Mouse (Mus musculus): ENCODE measurements at regions not wholly inside any gene's neighbourhood (a gene's known extent, or its start where the extent isn't known, plus 50 kb on each side); places are given as distances from the start of the nearest gene placed in this dataset.

GRCm38 (mm10) chr14:46172875-46173324, 206.3 kb upstream of the Gm15217 start:
- WGBS (ENCODE audit: insufficient replicate concordance) = 68% methylated on average over 6 of the region's 6 CpGs
- no peaks in the 10 kb centered on the region for H3K27me3 ChIP-seq (ENCODE audit: control insufficient read depth, insufficient read depth, low read length)
- H3K9ac ChIP-seq (ENCODE audit: low read depth, low read length) = no peak overlapping the region
- no peaks in the 10 kb centered on the region for H3K36me3 ChIP-seq (ENCODE audit: control insufficient read depth, insufficient read depth, low read length)
- no peak overlapping the region for H3K4me3 ChIP-seq (ENCODE audit: low read depth, low read length)
- no peak for ATAC-seq (replicated peaks; ENCODE audit: insufficient number of reproducible peaks, low FRiP score, low TSS enrichment)
- no peak overlapping the region for H3K4me2 ChIP-seq
- H3K9me3 ChIP-seq (replicated peaks; ENCODE audit: control insufficient read depth, low read length) = no peaks in the 10 kb centered on the region
- H3K4me1 ChIP-seq (ENCODE audit: control insufficient read depth, insufficient read depth, low read length) = no peaks in the 10 kb centered on the region
- no peak overlapping the region for H3K27ac ChIP-seq (ENCODE audit: low read depth, low read length)

GRCm38 (mm10) chr14:46174386-46174785, 204.8 kb upstream of the Gm15217 start:
- Histone ChIP-seq H3K27me3 (ENCODE audit: control insufficient read depth, insufficient read depth, low read length) (no peaks in the 10 kb centered on the region), H3K4me2 (no peak overlapping the region), H3K27ac (ENCODE audit: low read depth, low read length) (no peak overlapping the region), H3K9me3 (replicated peaks; ENCODE audit: control insufficient read depth, low read length) (no peaks in the 10 kb centered on the region), H3K4me1 (ENCODE audit: control insufficient read depth, insufficient read depth, low read length) (no peaks in the 10 kb centered on the region), H3K4me3 (ENCODE audit: low read depth, low read length) (no peak overlapping the region), H3K9ac (ENCODE audit: low read depth, low read length) (no peak overlapping the region), H3K36me3 (ENCODE audit: control insufficient read depth, insufficient read depth, low read length) (no peaks in the 10 kb centered on the region)
- no peak for ATAC-seq (replicated peaks; ENCODE audit: insufficient number of reproducible peaks, low FRiP score, low TSS enrichment)
- WGBS (ENCODE audit: insufficient replicate concordance) = 47% methylated on average over 5 of the region's 5 CpGs

- WGBS (ENCODE audit: insufficient replicate concordance) = 79% methylated on average over 15 of the region's 15 CpGs
- no peak overlapping the region for H3K27ac ChIP-seq (ENCODE audit: low read depth, low read length)
- H3K9me3 ChIP-seq (replicated peaks; ENCODE audit: control insufficient read depth, low read length) = no peaks in the 10 kb centered on the region
- no peaks in the 10 kb centered on the region for H3K36me3 ChIP-seq (ENCODE audit: control insufficient read depth, insufficient read depth, low read length)
- no peaks in the 10 kb centered on the region for H3K4me1 ChIP-seq (ENCODE audit: control insufficient read depth, insufficient read depth, low read length)
- H3K27me3 ChIP-seq (ENCODE audit: control insufficient read depth, insufficient read depth, low read length) = no peaks in the 10 kb centered on the region
- ATAC-seq (replicated peaks; ENCODE audit: insufficient number of reproducible peaks, low FRiP score, low TSS enrichment) = no peak
- H3K9ac ChIP-seq (ENCODE audit: low read depth, low read length) = no peak overlapping the region
- H3K4me3 ChIP-seq (ENCODE audit: low read depth, low read length) = no peak overlapping the region
- H3K4me2 ChIP-seq = no peak overlapping the region
Observed at GRCm38 (mm10) chr14:46175291-46176216, 203.7 kb upstream of the Gm15217 start.

GRCm38 (mm10) chr14:46179024-46179423, 200.2 kb upstream of the Gm15217 start:
- no peaks in the 10 kb centered on the region for H3K4me1 ChIP-seq (ENCODE audit: control insufficient read depth, insufficient read depth, low read length)
- H3K36me3 ChIP-seq (ENCODE audit: control insufficient read depth, insufficient read depth, low read length) = no peaks in the 10 kb centered on the region
- H3K9me3 ChIP-seq (replicated peaks; ENCODE audit: control insufficient read depth, low read length) = no peaks in the 10 kb centered on the region
- no peak overlapping the region for H3K9ac ChIP-seq (ENCODE audit: low read depth, low read length)
- H3K4me2 ChIP-seq = no peak overlapping the region
- ATAC-seq (replicated peaks; ENCODE audit: insufficient number of reproducible peaks, low FRiP score, low TSS enrichment) = no peak
- 84% methylated on average over 1 of the region's 1 CpGs for WGBS (ENCODE audit: insufficient replicate concordance)
- no peaks in the 10 kb centered on the region for H3K27me3 ChIP-seq (ENCODE audit: control insufficient read depth, insufficient read depth, low read length)
- no peak overlapping the region for H3K27ac ChIP-seq (ENCODE audit: low read depth, low read length)
- no peak overlapping the region for H3K4me3 ChIP-seq (ENCODE audit: low read depth, low read length)

- Histone ChIP-seq H3K27ac (ENCODE audit: low read depth, low read length) (no peak overlapping the region), H3K4me2 (no peak overlapping the region), H3K4me3 (ENCODE audit: low read depth, low read length) (no peak overlapping the region), H3K9me3 (replicated peaks; ENCODE audit: control insufficient read depth, low read length) (no peaks in the 10 kb centered on the region), H3K9ac (ENCODE audit: low read depth, low read length) (no peak overlapping the region), H3K4me1 (ENCODE audit: control insufficient read depth, insufficient read depth, low read length) (no peaks in the 10 kb centered on the region), H3K27me3 (ENCODE audit: control insufficient read depth, insufficient read depth, low read length) (no peaks in the 10 kb centered on the region), H3K36me3 (ENCODE audit: control insufficient read depth, insufficient read depth, low read length) (no peaks in the 10 kb centered on the region)
- WGBS (ENCODE audit: insufficient replicate concordance) = 59% methylated on average over 8 of the region's 8 CpGs
- ATAC-seq (replicated peaks; ENCODE audit: insufficient number of reproducible peaks, low FRiP score, low TSS enrichment) = no peak
Observed at GRCm38 (mm10) chr14:46191639-46192399, 187.4 kb upstream of the Gm15217 start.

GRCm38 (mm10) chr14:46193577-46193976, 185.6 kb upstream of the Gm15217 start:
- Histone ChIP-seq H3K27me3 (ENCODE audit: control insufficient read depth, insufficient read depth, low read length) (no peaks in the 10 kb centered on the region), H3K9ac (ENCODE audit: low read depth, low read length) (no peak overlapping the region), H3K27ac (ENCODE audit: low read depth, low read length) (no peak overlapping the region), H3K4me1 (ENCODE audit: control insufficient read depth, insufficient read depth, low read length) (no peaks in the 10 kb centered on the region), H3K4me3 (ENCODE audit: low read depth, low read length) (no peak overlapping the region), H3K36me3 (ENCODE audit: control insufficient read depth, insufficient read depth, low read length) (no peaks in the 10 kb centered on the region), H3K9me3 (replicated peaks; ENCODE audit: control insufficient read depth, low read length) (no peaks in the 10 kb centered on the region), H3K4me2 (no peak overlapping the region)
- ATAC-seq (replicated peaks; ENCODE audit: insufficient number of reproducible peaks, low FRiP score, low TSS enrichment) = no peak
- WGBS (ENCODE audit: insufficient replicate concordance) = 78% methylated on average over 4 of the region's 4 CpGs

- no peak overlapping the region for H3K4me3 ChIP-seq (ENCODE audit: low read depth, low read length)
- no peak overlapping the region for H3K27ac ChIP-seq (ENCODE audit: low read depth, low read length)
- H3K4me2 ChIP-seq = no peak overlapping the region
- ATAC-seq (replicated peaks; ENCODE audit: insufficient number of reproducible peaks, low FRiP score, low TSS enrichment) = no peak
- no peaks in the 10 kb centered on the region for H3K36me3 ChIP-seq (ENCODE audit: control insufficient read depth, insufficient read depth, low read length)
- H3K27me3 ChIP-seq (ENCODE audit: control insufficient read depth, insufficient read depth, low read length) = no peaks in the 10 kb centered on the region
- no peaks in the 10 kb centered on the region for H3K9me3 ChIP-seq (replicated peaks; ENCODE audit: control insufficient read depth, low read length)
- WGBS (ENCODE audit: insufficient replicate concordance) = 43% methylated on average over 6 of the region's 6 CpGs
- H3K9ac ChIP-seq (ENCODE audit: low read depth, low read length) = no peak overlapping the region
- H3K4me1 ChIP-seq (ENCODE audit: control insufficient read depth, insufficient read depth, low read length) = no peaks in the 10 kb centered on the region
Observed at GRCm38 (mm10) chr14:46195939-46196338, 183.3 kb upstream of the Gm15217 start.

GRCm38 (mm10) chr14:46202818-46203217, 176.4 kb upstream of the Gm15217 start:
- WGBS (ENCODE audit: insufficient replicate concordance) = 65% methylated on average over 4 of the region's 4 CpGs
- no peak overlapping the region for H3K9ac ChIP-seq (ENCODE audit: low read depth, low read length)
- no peak for ATAC-seq (replicated peaks; ENCODE audit: insufficient number of reproducible peaks, low FRiP score, low TSS enrichment)

More at GRCm38 (mm10) chr14:46202818-46203217, 176.4 kb upstream of the Gm15217 start:
- Histone ChIP-seq H3K9me3 (replicated peaks; ENCODE audit: control insufficient read depth, low read length) (no peaks in the 10 kb centered on the region), H3K27ac (ENCODE audit: low read depth, low read length) (no peak overlapping the region), H3K4me3 (ENCODE audit: low read depth, low read length) (no peak overlapping the region), H3K4me2 (no peak overlapping the region), H3K27me3 (ENCODE audit: control insufficient read depth, insufficient read depth, low read length) (no peaks in the 10 kb centered on the region), H3K4me1 (ENCODE audit: control insufficient read depth, insufficient read depth, low read length) (no peaks in the 10 kb centered on the region), H3K36me3 (ENCODE audit: control insufficient read depth, insufficient read depth, low read length) (no peaks in the 10 kb centered on the region)
